Mouse (Mus musculus) heart, embryonic 13.5 days (tissue): ENCODE data around the gene Pmm1. TPM values are rescaled to one million over a fixed set of nuclear protein-coding genes. Genes with fewer than 3 reads are reported as not detected.
"Not testable (repeated sequence)": the region's sequence is repeated elsewhere in the genome, so short reads cannot be mapped to it uniquely, and the experiment has no call there.

Source experiments
- ATAC-seq: fragments of 200-750 bp; cut with Nextera tagmentation; 2 replicates; pipeline ENCODE4 v1.8.0; 2017; ENCODE audit warnings: moderate TSS enrichment; ENCODE audit not compliant: insufficient number of reproducible peaks, low FRiP score, low TSS enrichment; ENCODE audit errors: extremely low read depth
- H3K27ac ChIP-seq: fragments of 300-500 bp; sonication (generic); replicated peaks from 2 replicates; pipeline ENCODE4 v1.5.1; 2015; ENCODE audit warnings: moderate library complexity, mild to moderate bottlenecking, inconsistent platforms
- H3K27me3 ChIP-seq: fragments of 300-500 bp; sonication (generic); replicated peaks from 2 replicates; pipeline ENCODE4 v1.6.1; 2015; ENCODE audit warnings: mild to moderate bottlenecking, inconsistent platforms
- H3K36me3 ChIP-seq: fragments of 300-500 bp; sonication (generic); 2 replicates; pipeline ENCODE4 v1.6.1; 2015; ENCODE audit warnings: mild to moderate bottlenecking, inconsistent platforms
- H3K4me1 ChIP-seq: fragments of 300-500 bp; sonication (generic); 2 replicates; pipeline ENCODE4 v1.6.1; 2015; ENCODE audit warnings: inconsistent platforms
- H3K4me2 ChIP-seq: fragments of 300-500 bp; sonication (generic); 2 replicates; pipeline ENCODE4 v1.6.1; 2015; ENCODE audit warnings: inconsistent platforms, mild to moderate bottlenecking, moderate library complexity
- H3K4me3 ChIP-seq: fragments of 300-500 bp; sonication (generic); 2 replicates; pipeline ENCODE4 v1.5.1; 2015; ENCODE audit warnings: moderate library complexity, mild to moderate bottlenecking, inconsistent platforms
- H3K9ac ChIP-seq: fragments of 300-500 bp; sonication (generic); 2 replicates; pipeline ENCODE4 v1.6.1; 2015; ENCODE audit warnings: inconsistent platforms, mild to moderate bottlenecking, moderate library complexity
- H3K9me3 ChIP-seq: fragments of 300-500 bp; sonication (generic); 2 replicates; pipeline ENCODE4 v1.6.1; 2016; ENCODE audit warnings: inconsistent platforms
- WGBS: fragments of 180-500 bp; shearing (Covaris S2); methylation state at CpG from one replicate; pipeline ENCODE4 v1.1.7; 2015; ENCODE audit warnings: mixed read lengths; 5-methylcytosine and 5-hydroxymethylcytosine counted together
- polyA plus RNA-seq: library from polyadenylated mRNA; unstranded; fragments of >200 nt; fragmentation: Nextera tagmentation; extraction: Ambion mirVana; gene quantifications from 2 replicates; pipeline ENCODE4 v1.2.1, GENCODE M21; 2015

The Pmm1 gene
- polyA plus RNA-seq, 1 experiment from 2014 or later: 17.9 TPM

DNA sequence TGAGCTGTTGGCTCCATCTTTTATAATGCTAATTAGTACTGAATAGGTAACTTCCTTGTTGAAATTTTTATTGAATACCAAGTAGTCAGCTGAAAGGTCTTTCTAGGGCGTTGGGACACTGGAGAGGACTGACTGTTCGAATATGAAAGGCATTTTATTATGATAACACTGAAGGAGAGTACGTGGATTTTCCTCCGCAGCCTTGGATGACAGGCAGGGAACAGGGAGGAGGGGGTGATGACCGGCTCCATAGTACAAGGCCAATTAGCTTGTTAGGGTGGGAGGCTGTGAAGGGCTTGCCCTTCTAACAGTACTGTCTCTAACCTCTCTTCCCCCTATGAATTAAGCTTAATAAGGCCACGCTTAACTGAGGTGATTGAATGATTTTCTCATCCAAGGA lies 8.9 kb upstream of the Pmm1 start:
- not testable (repeated sequence) for H3K4me2 ChIP-seq, ATAC-seq, H3K36me3 ChIP-seq, H3K27me3 ChIP-seq, H3K4me3 ChIP-seq, H3K9ac ChIP-seq, H3K9me3 ChIP-seq, H3K4me1 ChIP-seq, H3K27ac ChIP-seq
- WGBS: 63% methylated on average over 6 of the region's 6 CpGs

DNA sequence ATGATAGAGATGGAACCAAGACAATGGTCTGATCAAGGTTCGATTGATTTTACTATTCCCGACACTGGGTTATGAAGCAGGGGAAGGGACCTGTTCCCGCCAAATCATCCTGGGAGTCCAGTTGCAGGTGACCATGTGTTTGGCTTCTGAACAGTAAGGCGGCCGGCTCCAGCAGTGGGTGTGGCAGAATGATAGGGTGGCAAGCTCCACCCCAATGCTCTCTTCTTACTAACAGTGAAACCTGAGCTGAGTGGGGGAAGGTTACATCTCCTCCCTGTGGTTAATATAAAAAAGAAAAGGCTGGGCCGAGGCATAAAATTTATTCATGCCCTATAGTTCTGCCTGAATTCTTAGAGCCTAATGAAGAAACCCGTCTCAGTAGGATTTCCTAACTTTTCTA lies 8.4 kb upstream of the Pmm1 start:
- H3K4me1 ChIP-seq: 0 out of 2 replicates have a peak, but pooled peaks cover 8% of the 10 kb centered on the region
- no peak for ATAC-seq

DNA sequence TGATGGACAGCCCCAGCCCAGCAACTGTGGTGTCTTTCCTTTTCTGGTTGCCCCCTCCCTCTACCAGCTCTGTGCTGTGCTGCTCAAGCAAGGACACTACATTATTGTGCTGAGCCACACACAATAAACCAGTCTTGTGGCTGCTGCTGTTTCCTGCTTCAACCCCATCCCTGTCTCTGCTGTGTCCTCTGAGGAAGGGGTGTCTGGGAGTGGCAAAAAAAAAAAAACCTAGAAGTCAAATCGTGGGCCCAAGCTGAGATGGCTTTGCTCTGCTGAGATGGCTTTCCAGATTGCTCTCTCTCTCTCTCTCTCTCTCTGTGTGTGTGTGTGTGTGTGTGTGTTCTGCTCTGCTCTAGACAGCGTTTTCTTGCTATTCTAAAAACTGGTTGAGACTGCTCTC lies 7.7 kb upstream of the Pmm1 start:
- H3K4me3 ChIP-seq: no peak overlapping the region
- H3K27me3 ChIP-seq: no peaks in the 10 kb centered on the region
- no peak overlapping the region; the same call in 1 of the 2 replicates for H3K9ac ChIP-seq
- no peak overlapping the region for H3K27ac ChIP-seq
- no peak for ATAC-seq
- WGBS: 43% methylated on average over 2 of the region's 2 CpGs
- H3K36me3 ChIP-seq: no peaks in the 10 kb centered on the region
- peaks cover 5% of the 10 kb centered on the region; the same call in 1 of the 2 replicates for H3K9me3 ChIP-seq
- 0 out of 2 replicates have a peak, but pooled peaks cover 8% of the 10 kb centered on the region for H3K4me1 ChIP-seq
- no peak overlapping the region for H3K4me2 ChIP-seq

More for the DNA sequence above, 8.4 kb upstream of the Pmm1 start:
- 58% methylated on average over 7 of the region's 7 CpGs for WGBS
- H3K4me3 ChIP-seq: no peak overlapping the region
- no peaks in the 10 kb centered on the region for H3K27me3 ChIP-seq
- H3K36me3 ChIP-seq: no peaks in the 10 kb centered on the region
- H3K4me2 ChIP-seq: no peak overlapping the region
- H3K9ac ChIP-seq: no peak overlapping the region
- no peak overlapping the region for H3K27ac ChIP-seq
- peaks cover 5% of the 10 kb centered on the region; the same call in 1 of the 2 replicates for H3K9me3 ChIP-seq

DNA sequence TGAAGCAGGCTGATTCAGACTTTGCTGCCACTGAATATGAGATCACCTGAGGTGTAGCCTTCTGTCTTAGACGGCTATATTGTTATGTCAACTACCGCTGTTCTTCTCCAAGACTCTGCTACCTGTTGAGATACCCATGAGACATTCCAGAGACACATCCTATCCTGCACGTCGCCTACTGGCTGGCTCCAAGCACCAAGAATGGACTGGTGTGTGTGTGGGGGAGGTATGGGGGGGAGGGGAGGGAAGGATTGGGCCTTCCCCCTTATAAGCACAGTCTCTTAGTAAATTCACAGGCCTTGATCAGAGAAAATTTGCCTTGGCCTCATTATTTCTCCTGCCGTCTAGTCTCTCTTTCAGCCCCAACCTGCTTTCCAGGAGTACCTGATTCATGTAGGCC lies 7.1 kb upstream of the Pmm1 start:
- no peak overlapping the region for H3K4me2 ChIP-seq
- 83% methylated on average over 5 of the region's 5 CpGs for WGBS
- H3K9ac ChIP-seq: no peak overlapping the region
- no peak for ATAC-seq
- no peaks in the 10 kb centered on the region for H3K36me3 ChIP-seq
- H3K4me3 ChIP-seq: no peak overlapping the region
- no peak overlapping the region for H3K27ac ChIP-seq
- H3K9me3 ChIP-seq: peaks cover 5% of the 10 kb centered on the region; the same call in 1 of the 2 replicates
- H3K27me3 ChIP-seq: no peaks in the 10 kb centered on the region
- H3K4me1 ChIP-seq: 0 out of 2 replicates have a peak, but pooled peaks cover 8% of the 10 kb centered on the region

DNA sequence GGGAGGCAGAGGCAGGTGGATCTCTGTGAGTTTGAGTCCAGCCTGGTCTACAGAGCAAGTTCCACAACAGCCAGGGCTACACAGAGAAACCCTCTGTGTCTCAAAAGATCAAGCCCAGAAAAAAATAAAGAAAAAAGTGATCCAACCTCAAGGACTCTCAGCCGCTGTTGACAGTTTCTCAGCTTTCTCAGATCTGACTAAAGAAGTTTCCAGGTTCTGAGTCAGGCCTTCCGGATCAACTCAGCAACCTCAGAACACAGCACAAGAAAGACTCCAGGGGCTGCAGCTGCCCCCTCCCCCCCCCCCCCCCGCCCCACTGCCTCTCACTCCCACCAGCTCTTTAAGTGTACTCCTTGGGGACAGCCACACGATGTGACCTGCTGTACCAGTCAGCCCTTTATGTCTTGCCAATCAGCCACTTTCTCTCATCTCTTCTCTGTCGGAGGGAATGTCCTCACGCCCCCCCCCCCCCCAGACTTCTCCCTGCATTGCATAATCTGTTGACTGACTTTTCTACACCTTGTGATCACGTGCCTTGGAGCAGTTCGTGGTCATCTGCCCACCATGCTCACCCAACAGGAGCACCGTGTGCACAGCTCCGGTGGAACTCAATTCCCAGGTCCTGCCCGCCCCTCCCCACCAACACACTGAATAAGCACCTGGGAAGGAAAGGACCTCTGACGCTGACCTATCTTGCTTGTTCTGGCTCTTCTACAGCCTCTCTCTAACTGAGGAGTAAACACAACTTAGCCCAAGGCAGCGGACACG lies 5.5 kb upstream of the Pmm1 start:
- H3K4me1 ChIP-seq: 0 out of 2 replicates have a peak, but pooled peaks cover 8% of the 10 kb centered on the region
- H3K9ac ChIP-seq: no peak overlapping the region
- H3K27ac ChIP-seq: no peak overlapping the region
- no peaks in the 10 kb centered on the region for H3K36me3 ChIP-seq
- WGBS: 74% methylated on average over 13 of the region's 14 CpGs
- no peak overlapping the region for H3K4me2 ChIP-seq
- no peak for ATAC-seq
- no peaks in the 10 kb centered on the region for H3K9me3 ChIP-seq
- H3K4me3 ChIP-seq: no peak overlapping the region
- no peaks in the 10 kb centered on the region for H3K27me3 ChIP-seq

DNA sequence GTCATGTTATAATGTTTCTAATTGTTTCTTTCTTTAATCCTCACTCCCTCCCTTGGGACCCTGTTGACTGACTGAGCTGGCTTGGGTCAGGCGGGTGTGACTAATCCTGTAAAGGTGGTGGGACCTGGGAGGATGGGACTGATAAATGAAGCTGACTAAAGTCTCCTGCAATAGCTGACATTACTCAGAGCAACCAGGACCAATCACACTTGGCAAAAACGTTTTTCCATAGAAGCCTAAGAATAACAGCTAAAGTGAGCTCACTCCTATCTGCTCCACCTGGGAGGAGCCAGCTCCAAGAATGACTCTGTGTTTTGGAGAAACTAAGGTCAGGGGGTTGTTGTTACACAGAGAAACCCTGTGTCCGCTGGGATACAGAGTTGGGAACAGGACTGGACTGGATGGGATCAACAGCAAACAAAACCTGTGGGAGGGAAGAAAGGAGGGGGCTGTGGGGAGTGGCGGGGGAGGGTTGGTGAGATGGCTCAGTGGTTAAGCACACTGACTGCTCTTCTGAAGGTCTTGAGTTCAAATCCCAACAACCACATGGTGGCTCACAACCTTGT lies 4.3 kb upstream of the Pmm1 start:
- 55% methylated on average over 4 of the region's 4 CpGs for WGBS
- H3K9ac ChIP-seq: no peak overlapping the region
- no peaks in the 10 kb centered on the region for H3K36me3 ChIP-seq
- H3K4me2 ChIP-seq: no peak overlapping the region
- H3K4me1 ChIP-seq: 0 out of 2 replicates have a peak, but pooled peaks cover 11% of the 10 kb centered on the region
- no peak overlapping the region for H3K27ac ChIP-seq
- H3K9me3 ChIP-seq: no peaks in the 10 kb centered on the region
- no peak for ATAC-seq
- no peaks in the 10 kb centered on the region for H3K27me3 ChIP-seq
- H3K4me3 ChIP-seq: no peak overlapping the region

DNA sequence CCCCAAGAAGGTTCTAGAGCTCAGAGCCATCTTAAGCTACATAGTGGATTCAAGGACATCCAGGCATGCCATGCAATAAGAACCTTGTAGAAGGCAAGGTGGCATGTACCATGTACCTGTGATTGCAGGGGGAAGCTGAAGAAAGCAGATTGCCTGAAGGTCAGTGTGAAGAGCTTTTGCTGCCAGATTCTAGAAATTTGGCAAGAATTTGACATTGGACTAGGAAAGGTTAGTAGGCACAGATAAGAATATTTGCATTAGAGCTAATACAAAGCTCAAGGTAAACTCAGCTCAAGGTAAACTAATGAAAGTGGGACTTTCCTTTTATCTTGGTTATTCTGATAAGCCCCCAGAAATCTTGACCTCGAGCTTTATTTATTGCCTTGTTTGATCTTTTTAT lies 3.5 kb upstream of the Pmm1 start:
- 45% methylated on average over 1 of the region's 1 CpGs for WGBS
- H3K4me1 ChIP-seq: peaks cover 14% of the 10 kb centered on the region; the same call in 1 of the 2 replicates
- no peak for ATAC-seq
- H3K27ac ChIP-seq: no peak overlapping the region
- no peaks in the 10 kb centered on the region for H3K36me3 ChIP-seq
- H3K27me3 ChIP-seq: no peaks in the 10 kb centered on the region
- H3K4me3 ChIP-seq: no peak overlapping the region
- no peak overlapping the region for H3K9ac ChIP-seq
- H3K4me2 ChIP-seq: no peak overlapping the region
- H3K9me3 ChIP-seq: no peaks in the 10 kb centered on the region

DNA sequence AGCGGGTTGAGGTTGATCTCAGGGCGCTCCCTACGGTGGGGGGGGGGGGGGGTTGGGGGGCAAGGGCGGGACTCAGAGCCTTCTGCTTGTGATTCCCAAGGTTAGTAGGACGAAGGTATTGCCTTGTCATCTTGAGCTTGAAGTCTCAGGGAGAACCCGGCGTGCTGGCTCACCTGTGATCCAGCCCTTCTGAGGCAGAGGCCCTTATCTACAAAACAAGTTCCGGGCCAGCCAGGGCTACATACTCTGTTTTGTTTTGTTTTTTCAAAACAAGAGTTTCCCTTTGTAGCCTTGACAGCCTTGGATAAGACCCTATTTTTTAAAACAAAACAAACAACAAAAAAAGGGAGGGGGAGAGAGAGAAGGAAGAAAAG lies 335 bp upstream of the Pmm1 start:
- H3K4me3 ChIP-seq: peak overlapping the region; percentile 66
- peak overlapping the region; percentile 98 for H3K4me2 ChIP-seq
- no peak; the same call in 1 of the 2 replicates for ATAC-seq
- WGBS: under 1% methylated on average over 5 of the region's 8 CpGs
- peaks cover 16% of the 10 kb centered on the region; the same call in 1 of the 2 replicates for H3K4me1 ChIP-seq
- H3K27me3 ChIP-seq: no peaks in the 10 kb centered on the region
- H3K36me3 ChIP-seq: 0 out of 2 replicates have a peak, but pooled peaks cover 1% of the 10 kb centered on the region
- peak overlapping the region; percentile 32; the same call in 1 of the 2 replicates for H3K27ac ChIP-seq
- H3K9me3 ChIP-seq: no peaks in the 10 kb centered on the region
- peak overlapping the region; percentile 64 for H3K9ac ChIP-seq

DNA sequence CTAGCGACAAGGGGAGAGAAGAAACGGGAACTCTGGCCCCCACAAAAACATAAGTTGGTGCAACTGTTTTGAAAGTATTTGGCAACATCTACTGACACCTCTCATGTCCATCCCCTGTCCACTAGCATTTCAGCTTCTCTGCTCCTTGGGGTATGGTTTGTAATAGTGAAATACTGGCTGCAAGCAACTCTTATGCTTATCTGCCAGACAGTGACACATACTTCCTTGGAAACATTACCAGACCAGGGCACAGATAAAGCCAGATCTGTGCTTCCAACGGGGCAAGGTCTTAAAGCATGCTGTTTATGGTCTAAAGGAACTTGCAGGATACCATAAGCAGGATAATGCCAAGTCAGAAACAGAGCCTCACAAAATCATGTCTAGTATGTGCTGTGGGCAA lies 1.8 kb downstream of the Pmm1 start:
- Histone ChIP-seq H3K27ac (no peak overlapping the region), H3K4me1 (peaks cover 16% of the 10 kb centered on the region; the same call in 1 of the 2 replicates), H3K4me2 (no peak overlapping the region), H3K36me3 (peaks cover 22% of the 10 kb centered on the region), H3K9me3 (no peaks in the 10 kb centered on the region), H3K9ac (0 out of 2 replicates have a peak overlapping the region, but pooled peaks have one; percentile 4), H3K4me3 (no peak overlapping the region), H3K27me3 (no peaks in the 10 kb centered on the region)
- ATAC-seq: no peak
- WGBS: 56% methylated on average over 3 of the region's 3 CpGs

DNA sequence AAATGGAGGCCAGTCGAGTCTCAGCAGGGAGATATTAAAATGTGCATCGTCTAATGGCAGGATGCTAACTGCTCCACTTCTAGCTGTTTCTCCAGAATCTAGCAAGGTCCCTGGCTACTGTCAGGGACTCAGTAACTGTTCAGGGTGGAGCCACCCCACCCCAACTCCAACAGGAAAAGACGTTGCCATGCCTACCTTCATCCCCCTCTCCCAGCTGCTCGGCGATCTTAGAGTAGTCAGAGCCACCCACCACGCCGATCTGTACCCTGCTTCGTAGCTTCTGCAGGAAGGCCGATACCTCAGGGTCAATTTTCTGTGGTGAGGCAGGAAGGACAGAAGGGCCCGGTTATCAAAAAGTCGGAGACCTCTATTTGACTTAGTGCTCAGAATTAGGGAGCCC lies 3.1 kb downstream of the Pmm1 start:
- ATAC-seq: no peak

DNA sequence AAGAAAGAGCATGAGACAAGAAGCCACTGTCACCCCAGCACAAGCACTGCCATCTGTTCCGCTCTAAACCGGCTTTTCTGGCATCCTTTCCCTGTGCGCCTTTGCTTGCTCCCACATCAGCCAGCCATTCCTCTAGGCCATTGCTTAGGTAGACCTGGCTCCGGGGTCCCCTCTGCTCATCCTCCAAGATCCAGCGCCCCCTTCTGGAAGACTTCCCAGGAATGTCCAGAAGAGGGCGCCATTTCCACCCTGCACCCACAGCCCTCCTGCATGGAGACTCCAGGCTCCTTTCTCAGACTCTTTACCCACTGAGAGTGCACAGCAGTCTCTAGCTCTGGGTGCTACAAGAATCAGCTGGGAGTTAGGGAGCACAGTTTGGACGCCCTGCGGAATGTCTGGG lies 4.3 kb downstream of the Pmm1 start:
- 66% methylated on average over 8 of the region's 8 CpGs for WGBS
- ATAC-seq: no peak

More for the DNA sequence above, 3.1 kb downstream of the Pmm1 start:
- WGBS: 82% methylated on average over 11 of the region's 11 CpGs
- Histone ChIP-seq H3K27me3 (no peaks in the 10 kb centered on the region), H3K27ac (no peak overlapping the region), H3K9me3 (no peaks in the 10 kb centered on the region), H3K4me2 (no peak overlapping the region), H3K4me3 (no peak overlapping the region), H3K36me3 (peaks cover 24% of the 10 kb centered on the region), H3K9ac (no peak overlapping the region), H3K4me1 (peaks cover 16% of the 10 kb centered on the region; the same call in 1 of the 2 replicates)

More for the DNA sequence above, 4.3 kb downstream of the Pmm1 start:
- no peak overlapping the region for H3K9ac ChIP-seq
- H3K4me2 ChIP-seq: no peak overlapping the region
- no peaks in the 10 kb centered on the region for H3K27me3 ChIP-seq
- peaks cover 16% of the 10 kb centered on the region; the same call in 1 of the 2 replicates for H3K4me1 ChIP-seq
- no peak overlapping the region for H3K27ac ChIP-seq
- H3K36me3 ChIP-seq: peaks cover 35% of the 10 kb centered on the region
- H3K4me3 ChIP-seq: no peak overlapping the region
- H3K9me3 ChIP-seq: no peaks in the 10 kb centered on the region
